Mouse (Mus musculus): ENCODE results near the gene Ankrd52.

The Ankrd52 gene

GRCm38 (mm10) chr10:128441324-128442119 lies 64.6 kb downstream of the Ankrd52 start:
- DNase-seq = no peak

GRCm38 (mm10) chr10:128442718-128443117 lies 65.8 kb downstream of the Ankrd52 start:
- DNase-seq = no peak

GRCm38 (mm10) chr10:128444354-128444753 lies 67.4 kb downstream of the Ankrd52 start:
- DNase-seq = no peak

GRCm38 (mm10) chr10:128445407-128445806 lies 68.5 kb downstream of the Ankrd52 start:
- no peak for DNase-seq

GRCm38 (mm10) chr10:128451014-128451413 lies 74.1 kb downstream of the Ankrd52 start:
- no peak for DNase-seq

GRCm38 (mm10) chr10:128454471-128454870 lies 77.6 kb downstream of the Ankrd52 start:
- no peak for DNase-seq

- DNase-seq = peak; percentile 79 to 81
These were observed 78.4 kb downstream of the Ankrd52 start for GRCm38 (mm10) chr10:128455280-128455679.

- peak in 1 of 2 experiments; percentile 9 for DNase-seq
These were observed 80.8 kb downstream of the Ankrd52 start for GRCm38 (mm10) chr10:128457676-128458075.
